Mouse (Mus musculus): ENCODE measurements around the gene Polg.
A peak's percentile ranks its signal among the peaks of the same experiment; 100 is the strongest.

The Polg gene

GRCm38 (mm10) chr7:79464776-79465420 is 1.3 kb downstream of the Polg start:
- no peak for DNase-seq

GRCm38 (mm10) chr7:79463376-79464077 is 2.6 kb downstream of the Polg start:
- DNase-seq, result peak; percentile 86

- DNase-seq, result peak; percentile 80
Measured at GRCm38 (mm10) chr7:79461721-79462120, 4.4 kb downstream of the Polg start.

- no peak for DNase-seq
Measured at GRCm38 (mm10) chr7:79447486-79447885, 18.7 kb downstream of the Polg start.

GRCm38 (mm10) chr7:79447048-79447447 is 19.1 kb downstream of the Polg start:
- DNase-seq, result no peak

GRCm38 (mm10) chr7:79440035-79440434 is 26.1 kb downstream of the Polg start:
- DNase-seq, result peak; percentile 78

GRCm38 (mm10) chr7:79428243-79428642 is 37.9 kb downstream of the Polg start:
- DNase-seq, result no peak

- DNase-seq, result no peak
Measured at GRCm38 (mm10) chr7:79425804-79426203, 40.4 kb downstream of the Polg start.

- no peak for DNase-seq
Measured at GRCm38 (mm10) chr7:79422876-79423275, 43.3 kb downstream of the Polg start.

- no peak for DNase-seq
Measured at GRCm38 (mm10) chr7:79419950-79420349, 46.2 kb downstream of the Polg start.

GRCm38 (mm10) chr7:79414449-79415375 is 51.5 kb downstream of the Polg start:
- no peak for DNase-seq

- DNase-seq, result no peak
Measured at GRCm38 (mm10) chr7:79400296-79400695, 65.9 kb downstream of the Polg start.

- DNase-seq, result no peak
Measured at GRCm38 (mm10) chr7:79398971-79399370, 67.2 kb downstream of the Polg start.

GRCm38 (mm10) chr7:79398426-79398825 is 67.7 kb downstream of the Polg start:
- DNase-seq, result no peak

- no peak for DNase-seq
Measured at GRCm38 (mm10) chr7:79397446-79397963, 68.7 kb downstream of the Polg start.
